Mouse (Mus musculus) liver, adult 2 months (tissue): Measurements from ENCODE around the gene Dhh. TPM values are rescaled to one million over a fixed set of nuclear protein-coding genes. Genes with fewer than 3 reads are reported as not detected.
"Not testable (repeated sequence)": the region's sequence is repeated elsewhere in the genome, so short reads cannot be mapped to it uniquely, and the experiment has no call there.

Source experiments
- DNase-seq: peaks from one replicate; pipeline ENCODE4 v3.0.0-alpha.2; 2011; ENCODE audit warnings: low read depth, low spot score; ENCODE audit errors: extremely low read depth
- H3K27ac ChIP-seq: fragments of 200-500 bp; replicated peaks from 2 replicates; pipeline ENCODE4 v1.5.1; 2012; ENCODE audit warnings: low read depth, mild to moderate bottlenecking, control low read depth, inconsistent platforms, low read length; ENCODE audit not compliant: insufficient read depth
- H3K27me3 ChIP-seq: fragments of 200-500 bp; 2 replicates; pipeline ENCODE4 v1.6.1; 2012; ENCODE audit warnings: mild to moderate bottlenecking, moderate library complexity, low read length, inconsistent platforms; ENCODE audit not compliant: control insufficient read depth, insufficient read depth
- H3K36me3 ChIP-seq: fragments of 200-500 bp; 2 replicates; pipeline ENCODE4 v1.6.1; 2012; ENCODE audit warnings: low read length, inconsistent platforms; ENCODE audit not compliant: control insufficient read depth, insufficient read depth
- H3K4me1 ChIP-seq: fragments of 200-500 bp; 2 replicates; pipeline ENCODE4 v1.6.1; 2011; ENCODE audit warnings: low read length; ENCODE audit not compliant: control insufficient read depth, insufficient read depth
- H3K4me3 ChIP-seq: fragments of 200-500 bp; 2 replicates; pipeline ENCODE4 v1.5.1; 2011; ENCODE audit warnings: low read depth, mild to moderate bottlenecking, control low read depth, low read length, moderate library complexity; ENCODE audit not compliant: insufficient read depth
- H3K79me2 ChIP-seq: fragments of 200-500 bp; 2 replicates; pipeline ENCODE4 v1.6.1; 2012; ENCODE audit warnings: inconsistent platforms, mild to moderate bottlenecking, low read length, moderate library complexity; ENCODE audit not compliant: control insufficient read depth, insufficient read depth
- H3K9ac ChIP-seq: fragments of 200-500 bp; 2 replicates; pipeline ENCODE4 v1.6.1; 2012; ENCODE audit warnings: low read depth, mild to moderate bottlenecking, control low read depth, inconsistent platforms, low read length
- CTCF ChIP-seq: fragments of 200-500 bp; IDR thresholded peaks from 2 replicates; pipeline ENCODE4 v1.5.1; 2011; ENCODE audit warnings: low read depth, low read length, control low read depth
- POLR2A ChIP-seq: fragments of 200-500 bp; IDR thresholded peaks from 2 replicates; pipeline ENCODE4 v1.6.1; 2011; ENCODE audit warnings: low read length, control low read depth; ENCODE audit not compliant: insufficient read depth; ENCODE audit errors: extremely low read depth
- WGBS: fragments of 180-500 bp; shearing (Covaris S2); methylation state at CpG from one replicate; pipeline ENCODE4 v1.1.7; 2018; 5-methylcytosine and 5-hydroxymethylcytosine counted together
- polyA plus RNA-seq: library from polyadenylated mRNA; depleted of rRNA; stranded (reverse); fragments of >200 nt; gene quantifications from 2 replicates; pipeline ENCODE4 v1.2.3, GENCODE M21; 2012
- total RNA-seq: library from RNA; depleted of rRNA; stranded (reverse); fragments of >200 nt; gene quantifications from 2 replicates; pipeline ENCODE4 v1.2.3, GENCODE M21; 2014

Dhh gene
- total and polyA plus RNA-seq, 2 experiments, result under 0.01 to 0.18 TPM

DNA sequence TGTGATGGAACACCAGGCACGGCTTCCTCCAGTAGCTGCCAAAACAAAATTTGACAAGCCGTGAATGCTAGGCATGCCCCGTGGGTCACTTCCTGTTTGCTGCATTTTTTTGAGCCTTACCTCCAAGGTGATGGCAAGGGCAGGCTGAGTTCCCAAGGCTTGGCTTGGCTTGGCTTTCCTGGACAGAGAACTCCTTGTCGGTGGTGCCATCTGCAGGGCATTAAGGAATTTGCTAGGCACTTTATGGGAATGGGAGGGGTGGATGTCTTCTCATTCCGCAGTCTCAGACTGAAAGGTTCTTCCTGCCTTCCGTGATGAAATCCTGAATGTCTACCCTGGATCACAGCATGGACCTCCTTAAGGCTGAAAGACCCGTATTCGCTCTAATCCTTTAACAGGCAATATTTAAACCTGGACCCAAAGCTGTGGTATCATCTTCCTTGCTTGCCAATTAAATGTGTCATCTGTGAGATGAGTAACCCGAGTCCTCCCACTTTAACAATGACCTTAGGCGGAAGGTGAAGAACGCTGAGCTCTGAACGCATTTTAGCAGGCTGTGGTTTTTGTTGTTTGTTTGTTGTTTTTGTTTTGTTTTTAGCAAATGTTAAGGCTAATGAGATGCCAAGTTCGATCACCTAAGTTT, 30.4 kb upstream of the Dhh start:
- TF ChIP-seq POLR2A (no peak), CTCF (peak; percentile 80)
- Histone ChIP-seq H3K79me2 (no peaks in the 10 kb centered on the region), H3K27me3 (no peaks in the 10 kb centered on the region), H3K4me3 (no peak overlapping the region), H3K9ac (no peak overlapping the region), H3K4me1 (peaks cover 8% of the 10 kb centered on the region; the same call in 1 of the 2 replicates), H3K27ac (no peak overlapping the region), H3K36me3 (no peaks in the 10 kb centered on the region)
- peak; percentile 94 for DNase-seq
- 16% methylated on average over 13 of the region's 13 CpGs for WGBS

DNA sequence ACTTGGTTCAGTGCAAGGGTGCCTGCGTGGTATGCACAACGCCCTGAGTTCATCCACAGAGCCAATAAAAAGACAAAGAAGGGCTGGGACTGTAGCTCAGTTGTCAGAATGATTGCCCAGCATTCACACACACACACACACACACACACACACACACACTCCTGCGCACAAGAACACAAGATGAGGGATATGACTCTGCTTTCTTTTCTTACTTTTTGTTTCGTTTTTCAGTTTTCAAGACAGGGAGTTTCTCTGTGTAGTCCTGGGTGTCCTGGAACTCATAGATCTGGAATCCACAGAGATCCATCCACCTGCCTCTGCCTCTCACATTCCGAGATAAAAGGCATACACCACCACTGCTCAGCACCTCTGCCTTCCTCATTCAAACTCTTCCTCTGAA, 29.2 kb upstream of the Dhh start:
- H3K4me1 ChIP-seq, result peaks cover 10% of the 10 kb centered on the region; the same call in 1 of the 2 replicates
- no peak for DNase-seq
- 92% methylated on average over 5 of the region's 5 CpGs for WGBS
- H3K27ac ChIP-seq, result no peak overlapping the region
- H3K79me2 ChIP-seq, result no peaks in the 10 kb centered on the region
- no peak overlapping the region for H3K4me3 ChIP-seq
- no peaks in the 10 kb centered on the region for H3K36me3 ChIP-seq
- H3K27me3 ChIP-seq, result no peaks in the 10 kb centered on the region
- no peak overlapping the region for H3K9ac ChIP-seq
- TF ChIP-seq CTCF (no peak), POLR2A (no peak)

DNA sequence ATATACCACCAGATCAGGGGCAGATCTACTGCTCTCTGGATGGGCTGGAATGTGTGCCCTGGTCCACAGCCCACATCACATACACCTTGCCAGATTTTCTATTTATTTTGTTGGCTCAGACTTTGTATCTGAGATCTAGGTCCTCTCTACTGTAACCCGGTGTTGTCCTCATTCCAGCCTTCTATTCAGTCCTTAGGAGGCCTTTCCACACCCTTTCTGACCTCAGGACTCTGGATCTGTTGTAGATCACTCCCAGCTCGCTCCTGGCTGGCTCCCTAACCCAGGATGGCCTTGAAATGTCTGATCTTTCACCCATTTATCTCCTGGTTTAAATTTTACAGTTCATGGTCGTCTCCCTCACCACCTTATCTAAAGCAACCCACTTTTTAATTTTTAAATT, 26.3 kb upstream of the Dhh start:
- Histone ChIP-seq H3K27me3 (no peaks in the 10 kb centered on the region), H3K4me1 (peaks cover 15% of the 10 kb centered on the region), H3K9ac (no peak overlapping the region), H3K79me2 (no peaks in the 10 kb centered on the region), H3K4me3 (no peak overlapping the region), H3K27ac (peak overlapping the region; percentile 53), H3K36me3 (no peaks in the 10 kb centered on the region)
- peak; percentile 99 for DNase-seq
- 21% methylated on average over 3 of the region's 3 CpGs for WGBS
- TF ChIP-seq CTCF (no peak), POLR2A (no peak)

DNA sequence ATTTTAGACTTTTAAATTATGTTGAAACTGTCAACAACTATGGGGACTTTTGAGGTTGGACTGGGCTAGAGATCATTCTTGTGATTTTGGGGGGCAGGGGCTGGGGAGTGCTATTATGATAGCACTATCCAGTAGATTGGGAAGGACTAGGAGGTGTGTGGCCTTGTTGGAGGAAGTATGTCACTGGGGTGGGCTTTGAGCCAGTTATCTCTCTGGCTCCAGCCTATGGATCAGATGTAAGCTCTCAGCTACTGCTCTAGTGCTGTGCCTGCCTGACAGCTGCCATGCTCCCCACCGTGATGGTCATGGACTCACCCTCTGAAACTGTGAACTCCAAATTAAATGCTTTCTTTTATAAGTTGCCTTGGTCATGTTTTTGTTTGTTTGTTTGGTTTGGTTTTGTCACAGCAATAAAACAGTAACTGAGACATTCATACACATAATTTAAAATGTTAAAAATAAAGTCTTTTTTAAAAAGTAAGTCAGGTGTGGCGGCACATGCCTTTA, 24.7 kb upstream of the Dhh start:
- no peak for DNase-seq
- Histone ChIP-seq H3K4me3 (no peak overlapping the region), H3K27ac (peak overlapping the region; percentile 87), H3K9ac (no peak overlapping the region), H3K79me2 (no peaks in the 10 kb centered on the region), H3K27me3 (no peaks in the 10 kb centered on the region), H3K36me3 (no peaks in the 10 kb centered on the region), H3K4me1 (peaks cover 15% of the 10 kb centered on the region)
- 73% methylated on average over 2 of the region's 2 CpGs for WGBS
- no peak for TF ChIP-seq CTCF
- TF ChIP-seq POLR2A, result no peak

DNA sequence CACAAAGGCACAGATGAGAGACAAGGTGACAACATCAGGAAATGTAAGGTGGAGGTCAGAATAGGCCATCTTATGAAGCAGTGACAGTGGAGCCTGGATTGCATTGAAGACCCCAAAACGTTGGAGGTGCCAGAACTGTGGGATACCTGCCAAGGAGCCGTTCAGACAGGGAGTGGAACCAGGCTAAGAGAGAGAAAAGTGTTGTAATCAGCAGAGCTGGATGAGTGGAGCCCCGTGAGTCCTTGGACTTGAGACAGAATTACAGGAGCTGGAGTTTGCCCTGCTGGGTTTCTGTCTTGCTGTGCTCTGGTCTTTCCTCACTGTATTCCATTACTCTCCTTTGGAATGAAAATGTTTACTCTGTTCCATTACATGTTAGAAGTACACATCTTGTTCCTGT, 24.2 kb upstream of the Dhh start:
- WGBS, result 13% methylated on average over 3 of the region's 3 CpGs
- Histone ChIP-seq H3K9ac (no peak overlapping the region), H3K27me3 (no peaks in the 10 kb centered on the region), H3K4me3 (no peak overlapping the region), H3K27ac (peak overlapping the region; percentile 76), H3K36me3 (no peaks in the 10 kb centered on the region), H3K4me1 (peaks cover 13% of the 10 kb centered on the region), H3K79me2 (no peaks in the 10 kb centered on the region)
- DNase-seq, result peak; percentile 96
- TF ChIP-seq POLR2A (no peak), CTCF (no peak)

- 93% methylated on average over 5 of the region's 5 CpGs for WGBS
Observed at GRCm38 (mm10) chr15:98921510-98921909, 23.2 kb upstream of the Dhh start.

DNA sequence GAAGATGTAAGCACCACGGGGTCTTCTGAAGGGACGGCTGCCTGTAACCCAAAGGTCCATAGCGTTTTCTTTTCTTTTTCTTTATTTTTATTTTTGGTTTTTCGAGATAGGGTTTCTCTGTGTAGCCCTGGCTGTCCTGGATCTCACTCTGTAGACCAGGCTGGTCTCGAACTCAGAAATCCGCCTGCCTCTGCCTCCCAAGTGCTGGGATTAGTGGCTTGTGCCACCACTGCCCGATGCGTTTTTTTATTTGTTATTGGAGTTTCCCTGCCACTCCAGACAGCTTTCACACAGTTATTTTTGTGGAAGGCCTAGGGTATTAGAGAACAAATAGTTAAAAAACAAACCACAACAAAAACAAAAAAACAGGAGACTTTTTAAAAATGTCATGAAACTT, 20.2 kb upstream of the Dhh start:
- H3K9ac ChIP-seq, result peak overlapping the region; percentile 57
- not testable (repeated sequence) for H3K36me3 ChIP-seq, H3K79me2 ChIP-seq, H3K27me3 ChIP-seq, DNase-seq
- H3K4me3 ChIP-seq, result peak overlapping the region; percentile 50
- peaks cover 19% of the 10 kb centered on the region for H3K4me1 ChIP-seq
- peak overlapping the region; percentile 53 for H3K27ac ChIP-seq
- WGBS, result 10% methylated on average over 8 of the region's 8 CpGs

More at GRCm38 (mm10) chr15:98921510-98921909, 23.2 kb upstream of the Dhh start:
- no peak overlapping the region for H3K9ac ChIP-seq
- no peak for TF ChIP-seq CTCF
- TF ChIP-seq POLR2A, result no peak
- peaks cover 17% of the 10 kb centered on the region for H3K4me1 ChIP-seq
- no peak overlapping the region for H3K4me3 ChIP-seq
- no peaks in the 10 kb centered on the region for H3K36me3 ChIP-seq
- H3K27ac ChIP-seq, result no peak overlapping the region
- peaks cover under 1% of the 10 kb centered on the region; the same call in 1 of the 2 replicates for H3K79me2 ChIP-seq
- H3K27me3 ChIP-seq, result no peaks in the 10 kb centered on the region
- no peak for DNase-seq
